Mouse (Mus musculus) retina, adult 2 months (tissue): ENCODE measurements around the gene Lrp2.
A peak's percentile ranks its signal among the peaks of the same experiment; 100 is the strongest.

Experiments
- DNase-seq: peaks from one replicate; pipeline ENCODE4 v3.0.0-alpha.2; 2012; ENCODE audit warnings: low read depth, low spot score

Lrp2 gene

DNA sequence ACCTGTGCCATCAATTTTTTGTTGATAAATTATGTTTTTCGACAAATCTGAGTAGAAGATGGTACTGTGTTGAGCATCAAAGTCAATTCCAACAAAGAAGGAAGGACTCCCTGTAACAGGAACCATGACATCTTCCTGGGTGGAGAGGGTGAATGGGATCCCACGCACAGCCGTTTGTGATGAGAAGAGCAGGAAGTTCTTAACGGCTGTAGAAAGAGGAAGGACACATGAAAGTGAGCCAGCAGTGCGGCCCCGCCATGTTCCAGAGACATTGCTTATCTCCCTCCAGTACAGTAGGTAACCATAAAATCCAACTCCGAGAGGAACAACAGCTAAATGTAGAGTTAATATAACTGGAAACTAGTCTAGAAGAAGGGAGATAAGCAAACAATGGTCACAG is 67.6 kb downstream of the Lrp2 start:
- no peak for DNase-seq

DNA sequence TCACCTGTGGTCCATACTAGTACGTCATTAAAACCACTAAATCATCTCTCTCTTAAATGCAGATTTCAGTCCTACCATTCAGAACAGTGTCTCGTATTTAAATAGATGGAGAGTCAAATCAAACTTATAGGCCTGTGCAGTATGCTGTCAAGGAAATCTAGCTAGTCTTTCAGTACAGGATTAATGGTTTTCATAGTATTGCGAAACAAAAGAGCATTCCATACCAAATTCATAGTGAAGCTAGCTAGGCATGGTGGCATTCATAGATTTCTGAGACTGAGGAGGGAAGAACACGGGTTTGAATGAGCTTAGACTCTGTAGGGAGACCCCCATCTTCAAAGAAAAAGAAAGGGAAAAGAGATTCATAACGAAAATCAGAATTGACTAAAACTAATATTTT is 74.1 kb downstream of the Lrp2 start:
- no peak for DNase-seq

DNA sequence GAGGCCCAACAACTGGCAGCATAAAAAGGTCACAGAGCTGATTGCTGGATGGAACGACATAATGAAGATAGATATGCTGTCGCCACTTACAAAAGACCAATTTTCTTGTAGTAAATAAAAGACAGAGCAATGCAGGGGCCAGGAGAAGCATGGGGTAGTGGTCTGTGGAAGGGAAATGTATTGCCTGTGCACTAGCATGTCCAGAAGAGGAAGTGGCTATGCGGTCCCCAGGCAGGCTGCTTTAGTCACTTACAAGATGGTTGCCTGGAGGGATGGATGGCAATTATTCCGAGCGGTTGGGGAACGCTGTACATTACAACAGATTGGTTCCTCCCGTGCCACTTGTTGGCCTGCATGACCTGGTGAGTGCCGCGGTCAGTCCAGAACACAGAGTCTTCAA is 85.5 kb downstream of the Lrp2 start:
- DNase-seq = no peak

GRCm38 (mm10) chr2:69493130-69493529 is 92.7 kb downstream of the Lrp2 start:
- DNase-seq = no peak

- DNase-seq = no peak
Observed at GRCm38 (mm10) chr2:69480965-69481364, 104.9 kb downstream of the Lrp2 start.

GRCm38 (mm10) chr2:69479859-69480258 is 106.0 kb downstream of the Lrp2 start:
- no peak for DNase-seq

DNA sequence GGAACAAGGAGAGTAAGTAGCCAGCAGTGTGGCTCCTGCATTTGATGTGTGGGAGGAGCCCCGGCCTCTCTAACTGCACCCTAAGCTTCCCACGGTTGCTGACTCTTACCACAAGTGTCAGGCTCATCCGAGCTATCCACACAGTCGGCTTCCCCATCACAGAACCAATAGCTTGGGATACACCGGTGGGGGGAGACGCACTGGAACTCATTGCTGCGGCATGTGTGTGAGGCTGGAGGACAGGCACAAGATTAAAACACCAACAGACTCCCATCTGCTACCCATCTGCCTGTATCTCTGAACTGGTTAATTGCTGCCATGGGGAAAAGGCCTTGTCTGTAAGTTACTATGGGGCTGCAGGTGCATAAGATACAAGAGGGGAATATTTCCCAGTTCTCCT is 109.0 kb downstream of the Lrp2 start:
- DNase-seq = no peak

DNA sequence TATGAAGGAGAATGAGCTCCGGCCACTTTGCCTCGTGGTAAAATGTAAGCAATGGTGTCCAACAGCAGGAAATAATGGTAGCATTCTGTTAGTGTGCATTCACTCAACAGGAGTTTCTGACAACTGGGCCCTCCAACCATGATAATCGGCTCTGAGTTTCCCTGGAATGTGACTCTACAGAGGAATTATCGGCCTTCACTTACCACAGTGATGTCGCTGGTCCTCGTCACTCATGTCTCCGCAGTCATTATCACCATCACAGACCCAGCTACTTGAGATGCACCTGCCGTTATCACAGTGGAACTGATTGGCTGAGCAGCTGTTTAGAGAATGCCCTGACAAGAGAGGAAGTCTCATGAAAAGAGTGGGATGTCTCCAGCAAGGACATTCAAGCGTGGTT is 110.7 kb downstream of the Lrp2 start:
- no peak for DNase-seq

- DNase-seq = no peak
Observed at GRCm38 (mm10) chr2:69471837-69472236, 114.0 kb downstream of the Lrp2 start.

GRCm38 (mm10) chr2:69463609-69464008 is 122.3 kb downstream of the Lrp2 start:
- DNase-seq = no peak

DNA sequence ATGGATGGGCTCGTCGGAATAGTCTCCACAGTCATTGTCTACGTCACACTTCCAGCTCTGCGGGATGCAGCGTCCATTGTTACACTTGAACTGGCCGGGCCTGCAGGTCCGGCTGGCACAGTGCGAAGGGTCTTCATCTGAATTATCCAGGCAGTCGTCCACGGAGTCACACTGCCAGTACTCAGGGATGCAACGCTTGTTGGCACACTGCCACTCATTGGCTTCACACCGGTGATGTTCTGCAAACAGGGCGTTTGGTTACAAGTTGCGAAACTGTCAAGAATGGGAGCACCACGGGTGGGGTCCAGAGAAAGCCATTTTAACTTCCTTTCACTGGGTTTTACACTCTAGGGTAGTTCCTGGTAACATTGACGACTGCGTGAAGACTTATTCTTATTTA is 126.4 kb downstream of the Lrp2 start:
- no peak for DNase-seq

DNA sequence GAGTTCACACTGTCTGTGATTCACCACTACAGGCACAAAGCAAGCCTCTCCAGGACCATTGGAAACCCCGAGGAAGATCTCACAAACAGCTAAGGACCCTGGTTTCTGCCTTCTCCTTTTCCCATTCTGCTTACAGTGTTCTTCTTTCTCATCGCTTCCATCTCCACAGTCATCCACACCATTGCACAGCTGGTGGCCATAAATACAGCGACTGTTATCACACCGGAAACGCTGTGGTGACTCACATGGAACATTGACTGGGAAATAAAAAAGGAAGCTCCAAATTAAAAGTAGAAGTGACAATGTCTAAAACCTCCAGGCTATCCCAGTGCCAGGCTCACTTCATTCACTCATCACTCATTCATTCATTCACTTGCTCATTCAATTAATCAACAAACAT is 134.7 kb downstream of the Lrp2 start:
- DNase-seq = no peak

GRCm38 (mm10) chr2:69448581-69448980 is 137.3 kb downstream of the Lrp2 start:
- no peak for DNase-seq

DNA sequence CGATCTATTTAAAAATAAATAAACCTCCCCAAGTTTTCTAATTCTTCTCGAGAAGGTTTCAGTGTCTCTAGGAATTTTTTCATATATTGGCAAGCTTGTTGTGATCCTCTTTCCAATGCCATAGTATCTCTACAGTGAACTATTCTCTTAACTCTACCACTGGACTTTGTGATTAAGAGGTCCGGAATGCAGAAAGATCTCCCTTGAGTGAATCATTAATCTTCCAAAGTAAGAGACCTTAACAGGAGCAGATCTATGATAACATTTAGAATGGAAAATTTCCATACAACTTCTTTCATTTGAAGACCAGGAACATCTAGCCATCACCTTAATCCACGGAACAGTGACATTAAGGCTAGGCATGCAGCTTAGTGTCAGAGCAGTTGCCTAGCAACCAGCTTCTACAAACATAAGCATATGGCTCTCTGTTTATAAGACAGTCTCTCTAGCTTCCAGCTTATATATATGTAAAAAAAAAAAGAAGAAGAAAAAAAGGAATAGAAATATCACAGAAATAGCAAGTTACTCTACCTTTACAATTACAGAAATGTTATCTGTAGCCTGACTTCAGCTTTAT is 139.9 kb downstream of the Lrp2 start:
- peak; percentile 30 for DNase-seq

GRCm38 (mm10) chr2:69441656-69442055 is 144.2 kb downstream of the Lrp2 start:
- peak; percentile 54 for DNase-seq

DNA sequence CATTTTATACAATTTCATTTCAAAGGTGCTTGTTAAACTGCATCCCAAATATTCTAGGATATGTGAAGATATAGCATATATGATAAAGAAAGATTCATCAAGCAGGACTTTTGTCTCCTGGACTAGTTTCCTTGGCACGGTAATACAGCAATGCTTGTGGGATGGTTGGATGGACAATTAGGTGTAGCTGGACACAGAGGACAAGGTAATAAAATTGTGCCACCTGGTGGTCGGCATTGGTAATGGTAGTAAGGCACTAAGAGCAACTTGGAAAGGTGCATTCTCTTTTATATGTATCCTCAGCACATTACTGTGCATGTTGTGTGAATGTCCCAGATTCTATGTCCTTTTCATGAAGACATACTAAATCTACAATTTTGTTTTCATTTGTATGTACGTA is 157.7 kb downstream of the Lrp2 start:
- DNase-seq = peak; percentile 44

DNA sequence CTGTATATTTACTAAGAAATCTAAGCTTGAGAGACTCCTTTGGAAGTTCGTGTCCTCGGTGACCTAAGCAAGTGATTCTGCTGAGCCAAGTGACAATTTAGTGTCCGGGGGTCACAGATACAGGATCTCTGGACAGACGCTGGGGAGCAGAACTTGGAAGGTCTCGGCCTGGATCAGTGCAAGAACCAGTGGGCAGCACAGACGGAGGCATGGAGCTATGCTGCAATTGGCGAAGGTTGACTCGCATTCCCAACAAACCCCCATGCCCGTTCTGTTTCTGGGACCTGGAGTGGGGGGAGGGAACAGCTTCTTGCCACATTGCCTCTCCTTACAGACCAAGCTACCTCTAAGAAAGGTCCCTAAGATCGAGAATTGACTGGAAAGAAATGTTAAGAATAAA is 158.7 kb downstream of the Lrp2 start:
- DNase-seq = no peak

- no peak for DNase-seq
Observed at GRCm38 (mm10) chr2:69426081-69426480, 159.8 kb downstream of the Lrp2 start.

DNA sequence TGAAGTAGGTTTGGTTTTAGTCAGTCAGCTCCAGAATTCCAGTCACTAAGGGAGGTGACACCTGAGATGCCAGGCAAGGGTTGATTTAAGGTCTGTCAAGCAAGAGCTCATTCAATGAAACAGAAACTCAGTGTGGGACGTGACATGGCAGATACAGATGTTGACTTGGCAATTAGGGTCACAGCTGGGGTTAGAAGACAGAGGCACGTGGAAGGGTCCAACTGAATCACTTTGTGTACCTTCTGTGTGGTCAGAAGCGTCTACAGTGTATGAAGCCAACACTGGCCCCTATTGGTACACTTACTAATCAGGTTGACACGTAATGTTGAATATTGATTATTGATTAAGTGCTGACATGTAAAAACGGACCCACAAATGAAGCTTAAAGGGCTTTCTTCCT is 161.0 kb downstream of the Lrp2 start:
- DNase-seq = no peak

- DNase-seq = no peak
Observed at GRCm38 (mm10) chr2:69418294-69418881, 167.5 kb downstream of the Lrp2 start.

GRCm38 (mm10) chr2:69415070-69415469 is 170.8 kb downstream of the Lrp2 start:
- no peak for DNase-seq

DNA sequence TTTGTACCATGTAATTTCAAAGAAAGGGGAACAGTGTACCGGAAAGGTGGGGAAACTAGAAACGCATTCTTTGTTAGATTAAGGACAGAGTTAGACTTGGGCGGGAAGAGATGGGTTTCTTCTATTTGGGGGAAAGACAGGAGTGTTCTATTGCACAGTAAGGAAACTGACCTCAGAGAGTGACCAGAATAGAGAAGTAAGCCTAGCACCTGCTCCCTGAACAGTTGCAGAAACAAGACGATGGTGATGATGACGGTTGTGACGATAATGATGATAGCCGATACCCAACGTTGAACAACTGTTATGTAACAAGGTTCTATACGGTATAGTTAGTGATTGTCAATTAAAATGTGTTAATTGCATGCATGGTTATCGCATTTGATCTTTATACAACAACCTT is 171.3 kb downstream of the Lrp2 start:
- no peak for DNase-seq

DNA sequence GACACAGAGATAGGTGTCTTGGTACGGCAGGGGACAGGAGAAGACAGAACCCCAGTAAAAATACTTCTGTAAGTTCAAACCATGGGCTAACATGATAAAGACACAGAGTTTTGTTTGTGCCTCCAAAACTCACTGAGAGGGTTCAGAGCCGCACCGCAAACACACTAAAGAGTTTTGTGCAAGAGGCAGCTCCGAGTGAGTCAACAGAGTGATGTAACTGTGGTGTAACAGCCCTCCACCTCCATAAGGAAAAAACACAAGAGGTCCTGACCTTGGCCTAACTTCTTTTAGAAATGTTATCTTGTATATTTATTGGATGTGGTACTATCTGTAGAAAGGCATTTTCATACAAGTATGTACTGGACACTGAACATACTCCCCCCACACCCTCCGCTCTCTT is 180.2 kb downstream of the Lrp2 start:
- no peak for DNase-seq

DNA sequence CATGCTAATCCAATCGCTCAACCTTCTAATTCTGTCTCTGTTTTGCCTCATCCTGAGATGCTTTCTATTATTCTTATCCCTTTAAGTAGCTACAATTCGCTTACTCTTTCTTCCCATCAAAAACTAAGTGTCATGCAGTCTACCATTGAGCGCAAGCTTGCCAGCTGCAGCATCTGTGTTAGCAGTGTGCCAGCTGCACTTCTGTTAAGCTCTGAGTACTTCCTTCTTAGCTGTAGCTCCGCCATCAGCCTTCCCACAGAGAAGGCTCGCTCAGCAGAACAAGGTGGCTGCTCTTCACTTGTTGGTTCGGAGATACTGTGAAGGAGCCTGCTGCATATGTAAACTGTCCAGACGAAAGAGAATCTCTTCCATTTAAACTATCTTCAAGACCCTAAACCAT is 183.6 kb downstream of the Lrp2 start:
- DNase-seq = no peak
